Mouse (Mus musculus) adrenal gland, postnatal 10 days (tissue): ENCODE results near the gene Cdhr5. TPM values are rescaled to one million over a fixed set of nuclear protein-coding genes. Genes with fewer than 3 reads are reported as not detected.

Experiments
- DNase-seq: peaks from one replicate; pipeline ENCODE4 v3.0.0; 2021; ENCODE audit warnings: mixed read lengths
- long read RNA-seq, 2 experiments: library from polyadenylated mRNA; stranded (forward); transcript quantifications; one replicate each; pipeline ENCODE4 v2.0.0; 2021
- total RNA-seq, 2 experiments: library from RNA; stranded (reverse); gene quantifications; 2 replicates each; pipeline ENCODE4 v1.2.3; 2021

The Cdhr5 gene
- 1 to 10 TPM; 5.6 to 6.9 TPM for total RNA-seq
- long read RNA-seq, experiment 1, partial matches to known transcripts: 2 of 6 reads
- long read RNA-seq, experiment 1, other reads (novel, unspliced or antisense): 1 of 6 reads
- long read RNA-seq, experiment 2, transcript Cdhr5-201 (14 exons, 2,133 nt): major isoform, 6 of 14 reads
- long read RNA-seq, experiment 2, partial matches to known transcripts: 4 of 14 reads
- long read RNA-seq, experiment 2, other reads (novel, unspliced or antisense): 1 of 14 reads

GRCm38 (mm10) chr7:141276546-141276945 lies at the start of gene Cdhr5:
Cdhr5 (minus strand) TSS chr7:141276786.
- DNase-seq: peak; percentile 41

- DNase-seq: no peak
Measured at GRCm38 (mm10) chr7:141324686-141325085, 48.1 kb upstream of the Cdhr5 start.

GRCm38 (mm10) chr7:141319446-141319845 lies 42.9 kb upstream of the Cdhr5 start:
- no peak for DNase-seq

GRCm38 (mm10) chr7:141317619-141318132 lies 41.1 kb upstream of the Cdhr5 start:
- no peak for DNase-seq

- DNase-seq: peak; percentile 56
Measured at GRCm38 (mm10) chr7:141315974-141316373, 39.4 kb upstream of the Cdhr5 start.

GRCm38 (mm10) chr7:141315076-141315475 lies 38.5 kb upstream of the Cdhr5 start:
- no peak for DNase-seq

- DNase-seq: peak; percentile 55
Measured at GRCm38 (mm10) chr7:141314416-141314815, 37.8 kb upstream of the Cdhr5 start.

GRCm38 (mm10) chr7:141304537-141304936 lies 28.0 kb upstream of the Cdhr5 start:
- DNase-seq: no peak

- no peak for DNase-seq
Measured at GRCm38 (mm10) chr7:141302702-141303268, 26.2 kb upstream of the Cdhr5 start.

- DNase-seq: peak; percentile 45
Measured at GRCm38 (mm10) chr7:141301386-141301785, 24.8 kb upstream of the Cdhr5 start.

GRCm38 (mm10) chr7:141299175-141299574 lies 22.6 kb upstream of the Cdhr5 start:
- no peak for DNase-seq

- DNase-seq: no peak
Measured at GRCm38 (mm10) chr7:141297926-141298650, 21.5 kb upstream of the Cdhr5 start.

- DNase-seq: no peak
Measured at GRCm38 (mm10) chr7:141294479-141294878, 17.9 kb upstream of the Cdhr5 start.

- DNase-seq: peak; percentile 61
Measured at GRCm38 (mm10) chr7:141293852-141294471, 17.4 kb upstream of the Cdhr5 start.

GRCm38 (mm10) chr7:141292583-141293388 lies 16.2 kb upstream of the Cdhr5 start:
- DNase-seq: no peak

- DNase-seq: peak; percentile 44
Measured at GRCm38 (mm10) chr7:141291921-141292582, 15.5 kb upstream of the Cdhr5 start, which contains the start of gene Drd4. Drd4 (plus strand) TSS chr7:141292006.

GRCm38 (mm10) chr7:141288042-141288441 lies 11.5 kb upstream of the Cdhr5 start:
- DNase-seq: no peak

- DNase-seq: no peak
Measured at GRCm38 (mm10) chr7:141282756-141283155, 6.2 kb upstream of the Cdhr5 start.

- DNase-seq: no peak
Measured at GRCm38 (mm10) chr7:141281442-141281841, 4.9 kb upstream of the Cdhr5 start.

GRCm38 (mm10) chr7:141278766-141279590 lies 2.4 kb upstream of the Cdhr5 start, which contains the start of gene Sct:
Sct (minus strand) TSS chr7:141279133.
- peak; percentile 40 for DNase-seq
